Mouse (Mus musculus): ENCODE data around the gene Chrna7. TPM values are rescaled to one million over a fixed set of nuclear protein-coding genes. Genes with fewer than 3 reads are reported as not detected.

The Chrna7 gene
- polyA plus RNA-seq, 1 experiment from 2014 or later, result 1.7 TPM

- no peaks in the 10 kb centered on the region for H3K36me3 ChIP-seq (ENCODE audit: control insufficient read depth, insufficient read depth, low read length)
- WGBS, result 50% methylated on average over 2 of the region's 2 CpGs
- DNase-seq (ENCODE audit: low spot score) (no peak), ATAC-seq (ENCODE audit: low read depth) (no peak)
- no peak overlapping the region for H3K4me3 ChIP-seq (ENCODE audit: low read depth, low read length)
- H3K9ac ChIP-seq (ENCODE audit: low read depth, low read length), result no peak overlapping the region
- H3K27me3 ChIP-seq (replicated peaks; ENCODE audit: control insufficient read depth, insufficient read depth, low read length), result no peaks in the 10 kb centered on the region
- no peak overlapping the region for H3K27ac ChIP-seq (replicated peaks; ENCODE audit: low read depth, low read length)
- no peaks in the 10 kb centered on the region for H3K9me3 ChIP-seq (ENCODE audit: control insufficient read depth, low read length)
- H3K4me2 ChIP-seq (ENCODE audit: low read depth, low read length), result no peak overlapping the region
- no peaks in the 10 kb centered on the region for H3K4me1 ChIP-seq (ENCODE audit: control insufficient read depth, insufficient read depth, low read length)
These were observed 98.7 kb downstream of the Chrna7 start for GRCm38 (mm10) chr7:63113671-63114070.

- ATAC-seq (ENCODE audit: low read depth) (no peak), DNase-seq (ENCODE audit: low spot score) (no peak)
These were observed 99.1 kb downstream of the Chrna7 start for GRCm38 (mm10) chr7:63113252-63113651.

GRCm38 (mm10) chr7:63109348-63109747 lies 103.0 kb downstream of the Chrna7 start:
- Histone ChIP-seq H3K9ac (ENCODE audit: low read depth, low read length) (no peak overlapping the region), H3K36me3 (ENCODE audit: control insufficient read depth, insufficient read depth, low read length) (no peaks in the 10 kb centered on the region), H3K4me3 (ENCODE audit: low read depth, low read length) (no peak overlapping the region), H3K4me1 (ENCODE audit: control insufficient read depth, insufficient read depth, low read length) (no peaks in the 10 kb centered on the region), H3K27ac (replicated peaks; ENCODE audit: low read depth, low read length) (no peak overlapping the region), H3K9me3 (ENCODE audit: control insufficient read depth, low read length) (no peaks in the 10 kb centered on the region), H3K4me2 (ENCODE audit: low read depth, low read length) (no peak overlapping the region), H3K27me3 (replicated peaks; ENCODE audit: control insufficient read depth, insufficient read depth, low read length) (no peaks in the 10 kb centered on the region)
- 84% methylated on average over 4 of the region's 4 CpGs for WGBS
- DNase-seq (ENCODE audit: low spot score) (no peak), ATAC-seq (ENCODE audit: low read depth) (no peak)

More at GRCm38 (mm10) chr7:63113252-63113651, 99.1 kb downstream of the Chrna7 start:
- Histone ChIP-seq H3K27ac (replicated peaks; ENCODE audit: low read depth, low read length) (no peak overlapping the region), H3K4me2 (ENCODE audit: low read depth, low read length) (no peak overlapping the region), H3K9me3 (ENCODE audit: control insufficient read depth, low read length) (no peaks in the 10 kb centered on the region), H3K4me1 (ENCODE audit: control insufficient read depth, insufficient read depth, low read length) (no peaks in the 10 kb centered on the region), H3K36me3 (ENCODE audit: control insufficient read depth, insufficient read depth, low read length) (no peaks in the 10 kb centered on the region), H3K9ac (ENCODE audit: low read depth, low read length) (no peak overlapping the region), H3K27me3 (replicated peaks; ENCODE audit: control insufficient read depth, insufficient read depth, low read length) (no peaks in the 10 kb centered on the region), H3K4me3 (ENCODE audit: low read depth, low read length) (no peak overlapping the region)
- WGBS, result 85% methylated on average over 2 of the region's 2 CpGs

- no peak for ATAC-seq (ENCODE audit: low read depth)
- 91% methylated on average over 4 of the region's 4 CpGs for WGBS
These were observed 126.4 kb downstream of the Chrna7 start for GRCm38 (mm10) chr7:63085954-63086353.

GRCm38 (mm10) chr7:63084351-63085003 lies 127.9 kb downstream of the Chrna7 start:
- peak; percentile 33; the same call in 1 of the 2 replicates for ATAC-seq (ENCODE audit: low read depth)
- no peak overlapping the region for H3K9ac ChIP-seq (ENCODE audit: low read depth, low read length)

More at GRCm38 (mm10) chr7:63085954-63086353, 126.4 kb downstream of the Chrna7 start:
- Histone ChIP-seq H3K36me3 (ENCODE audit: control insufficient read depth, insufficient read depth, low read length) (no peaks in the 10 kb centered on the region), H3K9me3 (ENCODE audit: control insufficient read depth, low read length) (no peaks in the 10 kb centered on the region), H3K4me2 (ENCODE audit: low read depth, low read length) (no peak overlapping the region), H3K4me1 (ENCODE audit: control insufficient read depth, insufficient read depth, low read length) (no peaks in the 10 kb centered on the region), H3K4me3 (ENCODE audit: low read depth, low read length) (no peak overlapping the region), H3K27me3 (replicated peaks; ENCODE audit: control insufficient read depth, insufficient read depth, low read length) (no peaks in the 10 kb centered on the region), H3K9ac (ENCODE audit: low read depth, low read length) (no peak overlapping the region), H3K27ac (replicated peaks; ENCODE audit: low read depth, low read length) (no peak overlapping the region)
- no peak for DNase-seq (ENCODE audit: low spot score)

GRCm38 (mm10) chr7:63060996-63061395 lies 151.4 kb downstream of the Chrna7 start:
- WGBS, result 55% methylated on average over 2 of the region's 2 CpGs
- no peak overlapping the region for H3K4me3 ChIP-seq (ENCODE audit: low read depth, low read length)
- H3K36me3 ChIP-seq (ENCODE audit: control insufficient read depth, insufficient read depth, low read length), result no peaks in the 10 kb centered on the region
- peak; percentile 8 for DNase-seq (ENCODE audit: low spot score)
- H3K9ac ChIP-seq (ENCODE audit: low read depth, low read length), result no peak overlapping the region
- no peaks in the 10 kb centered on the region for H3K27me3 ChIP-seq (replicated peaks; ENCODE audit: control insufficient read depth, insufficient read depth, low read length)
- H3K4me1 ChIP-seq (ENCODE audit: control insufficient read depth, insufficient read depth, low read length), result no peaks in the 10 kb centered on the region
- H3K27ac ChIP-seq (replicated peaks; ENCODE audit: low read depth, low read length), result no peak overlapping the region
- no peak overlapping the region for H3K4me2 ChIP-seq (ENCODE audit: low read depth, low read length)
- ATAC-seq (ENCODE audit: low read depth), result no peak
- no peaks in the 10 kb centered on the region for H3K9me3 ChIP-seq (ENCODE audit: control insufficient read depth, low read length)

More at GRCm38 (mm10) chr7:63084351-63085003, 127.9 kb downstream of the Chrna7 start:
- Histone ChIP-seq H3K27me3 (replicated peaks; ENCODE audit: control insufficient read depth, insufficient read depth, low read length) (no peaks in the 10 kb centered on the region), H3K36me3 (ENCODE audit: control insufficient read depth, insufficient read depth, low read length) (no peaks in the 10 kb centered on the region), H3K9me3 (ENCODE audit: control insufficient read depth, low read length) (no peaks in the 10 kb centered on the region), H3K4me2 (ENCODE audit: low read depth, low read length) (no peak overlapping the region), H3K27ac (replicated peaks; ENCODE audit: low read depth, low read length) (no peak overlapping the region), H3K4me3 (ENCODE audit: low read depth, low read length) (no peak overlapping the region), H3K4me1 (ENCODE audit: control insufficient read depth, insufficient read depth, low read length) (no peaks in the 10 kb centered on the region)
- DNase-seq (ENCODE audit: low spot score), result no peak
- WGBS, result 0% methylated on average over 1 of the region's 1 CpGs

Other genes with a start within 250 kb of the Chrna7 start
- gene Otud7a, start 232.2 kb upstream of the Chrna7 start, polyA plus RNA-seq (2014; fragmentation: Nextera tagmentation; extraction: Ambion mirVana), result 0.51 and 0.64 TPM in 2 replicates

All from embryonic facial prominence, embryonic 14.5 days (tissue).